Mouse (Mus musculus): ENCODE measurements around the gene Atp13a4. TPM values are rescaled to one million over a fixed set of nuclear protein-coding genes. Genes with fewer than 3 reads are reported as not detected.

The Atp13a4 gene
- polyA plus RNA-seq (2012; fragmentation: generic; extraction: Trizol), result 0.01 TPM

GRCm38 (mm10) chr16:29544829-29545228 lies at the start of gene Atp13a4:
Gene Atp13a4 (minus strand): TSS chr16:29544864.
- TF ChIP-seq TCF12 (IDR thresholded peaks at IDR 0.05; ENCODE audit: insufficient read depth, poor library complexity, severe bottlenecking), result no peak
- no peak for TF ChIP-seq CEBPB (IDR thresholded peaks at IDR 0.05; ENCODE audit: insufficient read depth, poor library complexity, severe bottlenecking)
- TF ChIP-seq POLR2A (IDR thresholded peaks at IDR 0.05; ENCODE audit: insufficient read length, low read depth), result no peak
- no peak for TF ChIP-seq USF1 (IDR thresholded peaks at IDR 0.05; ENCODE audit: low read depth)
- no peak for TF ChIP-seq TCF3 (IDR thresholded peaks at IDR 0.05; ENCODE audit: insufficient read length, low read depth)
- TF ChIP-seq SRF (IDR thresholded peaks at IDR 0.05; ENCODE audit: control insufficient read depth, insufficient read length, low read depth), result no peak
- TF ChIP-seq POLR2AphosphoS2 (IDR thresholded peaks at IDR 0.05; ENCODE audit: insufficient read length, low read depth), result no peak
- no peak for TF ChIP-seq MAX (IDR thresholded peaks at IDR 0.05; ENCODE audit: low read depth)
- TF ChIP-seq REST (IDR thresholded peaks at IDR 0.05; ENCODE audit: insufficient read depth, insufficient read length), result no peak
- TF ChIP-seq E2F4 (IDR thresholded peaks at IDR 0.05; ENCODE audit: insufficient read depth), result no peak
- TF ChIP-seq MYOG (IDR thresholded peaks at IDR 0.05; ENCODE audit: control insufficient read depth in 1 of 3, insufficient read depth in 1 of 3, insufficient read length in 2 of 3, low read depth in 2 of 3), result no peak
- no peak for TF ChIP-seq MYOD1 (IDR thresholded peaks at IDR 0.05; ENCODE audit: control insufficient read depth in 1 of 3, insufficient read length in 2 of 3, low read depth in 2 of 3)
- H3K79me2 ChIP-seq (ENCODE audit: control insufficient read depth, insufficient read depth), result no peaks in the 10 kb centered on the region
- H3K36me3 ChIP-seq (ENCODE audit: control insufficient read depth, insufficient read depth), result no peaks in the 10 kb centered on the region
- H3K4me2 ChIP-seq (ENCODE audit: low read depth), result no peak within 1 kb of the TSS
- no peak within 1 kb of the TSS for H3ac ChIP-seq (ENCODE audit: control insufficient read depth, insufficient read length)
- H3K4me3 ChIP-seq, result no peak within 1 kb of the TSS
- H3K27me3 ChIP-seq (ENCODE audit: control insufficient read depth, insufficient read depth, insufficient read length), result peaks cover 13% of the 10 kb centered on the region

GRCm38 (mm10) chr16:29592171-29592570 lies 47.5 kb upstream of the Atp13a4 start:
- TF ChIP-seq POLR2A (IDR thresholded peaks at IDR 0.05; ENCODE audit: insufficient read length, low read depth), result no peak
- TF ChIP-seq MYOG (IDR thresholded peaks at IDR 0.05; ENCODE audit: control insufficient read depth in 1 of 3, insufficient read depth in 1 of 3, insufficient read length in 2 of 3, low read depth in 2 of 3), result no peak
- no peak for TF ChIP-seq TCF12 (IDR thresholded peaks at IDR 0.05; ENCODE audit: insufficient read depth, poor library complexity, severe bottlenecking)
- TF ChIP-seq CEBPB (IDR thresholded peaks at IDR 0.05; ENCODE audit: insufficient read depth, poor library complexity, severe bottlenecking), result no peak
- no peak for TF ChIP-seq POLR2AphosphoS2 (IDR thresholded peaks at IDR 0.05; ENCODE audit: insufficient read length, low read depth)
- TF ChIP-seq TCF3 (IDR thresholded peaks at IDR 0.05; ENCODE audit: insufficient read length, low read depth), result no peak
- no peak for TF ChIP-seq MYOD1 (IDR thresholded peaks at IDR 0.05; ENCODE audit: control insufficient read depth in 1 of 3, insufficient read length in 2 of 3, low read depth in 2 of 3)
- TF ChIP-seq E2F4 (IDR thresholded peaks at IDR 0.05; ENCODE audit: insufficient read depth), result no peak
- TF ChIP-seq USF1 (IDR thresholded peaks at IDR 0.05; ENCODE audit: low read depth), result no peak
- Histone ChIP-seq H3K4me3 (no peak overlapping the region), H3ac (ENCODE audit: control insufficient read depth, insufficient read length) (no peak overlapping the region), H3K4me2 (ENCODE audit: low read depth) (no peak overlapping the region), H3K27me3 (ENCODE audit: control insufficient read depth, insufficient read depth, insufficient read length) (no peaks in the 10 kb centered on the region), H3K36me3 (ENCODE audit: control insufficient read depth, insufficient read depth) (peaks cover 71% of the 10 kb centered on the region), H3K79me2 (ENCODE audit: control insufficient read depth, insufficient read depth) (no peaks in the 10 kb centered on the region)

GRCm38 (mm10) chr16:29579787-29580176 lies 35.1 kb upstream of the Atp13a4 start:
- H3K4me2 ChIP-seq (ENCODE audit: low read depth), result peak overlapping the region; percentile 79
- TF ChIP-seq SRF (IDR thresholded peaks at IDR 0.05; ENCODE audit: control insufficient read depth, insufficient read length, low read depth) (no peak), REST (IDR thresholded peaks at IDR 0.05; ENCODE audit: insufficient read depth, insufficient read length) (no peak), MYOD1 (IDR thresholded peaks at IDR 0.05; ENCODE audit: control insufficient read depth in 1 of 3, insufficient read length in 2 of 3, low read depth in 2 of 3) (no peak), MYOG (IDR thresholded peaks at IDR 0.05; ENCODE audit: control insufficient read depth in 1 of 3, insufficient read depth in 1 of 3, insufficient read length in 2 of 3, low read depth in 2 of 3) (no peak), MAX (IDR thresholded peaks at IDR 0.05; ENCODE audit: low read depth) (no peak), POLR2A (IDR thresholded peaks at IDR 0.05; ENCODE audit: insufficient read length, low read depth) (no peak), POLR2AphosphoS2 (IDR thresholded peaks at IDR 0.05; ENCODE audit: insufficient read length, low read depth) (no peak), TCF3 (IDR thresholded peaks at IDR 0.05; ENCODE audit: insufficient read length, low read depth) (no peak), E2F4 (IDR thresholded peaks at IDR 0.05; ENCODE audit: insufficient read depth) (no peak), USF1 (IDR thresholded peaks at IDR 0.05; ENCODE audit: low read depth) (no peak), TCF12 (IDR thresholded peaks at IDR 0.05; ENCODE audit: insufficient read depth, poor library complexity, severe bottlenecking) (no peak), CEBPB (IDR thresholded peaks at IDR 0.05; ENCODE audit: insufficient read depth, poor library complexity, severe bottlenecking) (no peak)
- no peaks in the 10 kb centered on the region for H3K27me3 ChIP-seq (ENCODE audit: control insufficient read depth, insufficient read depth, insufficient read length)
- H3ac ChIP-seq (ENCODE audit: control insufficient read depth, insufficient read length), result peak overlapping the region; percentile 35
- H3K79me2 ChIP-seq (ENCODE audit: control insufficient read depth, insufficient read depth), result peaks cover 31% of the 10 kb centered on the region
- H3K36me3 ChIP-seq (ENCODE audit: control insufficient read depth, insufficient read depth), result no peaks in the 10 kb centered on the region
- H3K4me3 ChIP-seq, result peak overlapping the region; percentile 65

- H3K36me3 ChIP-seq (ENCODE audit: control insufficient read depth, insufficient read depth), result no peaks in the 10 kb centered on the region
- no peak for TF ChIP-seq TCF3 (IDR thresholded peaks at IDR 0.05; ENCODE audit: insufficient read length, low read depth)
- TF ChIP-seq E2F4 (IDR thresholded peaks at IDR 0.05; ENCODE audit: insufficient read depth), result peak; percentile 43
- no peak for TF ChIP-seq CEBPB (IDR thresholded peaks at IDR 0.05; ENCODE audit: insufficient read depth, poor library complexity, severe bottlenecking)
- TF ChIP-seq TCF12 (IDR thresholded peaks at IDR 0.05; ENCODE audit: insufficient read depth, poor library complexity, severe bottlenecking), result no peak
- TF ChIP-seq MYOD1 (IDR thresholded peaks at IDR 0.05; ENCODE audit: control insufficient read depth in 1 of 3, insufficient read length in 2 of 3, low read depth in 2 of 3), result no peak
- TF ChIP-seq SRF (IDR thresholded peaks at IDR 0.05; ENCODE audit: control insufficient read depth, insufficient read length, low read depth), result peak; percentile 66
- peak; percentile 61 for TF ChIP-seq POLR2A (IDR thresholded peaks at IDR 0.05; ENCODE audit: insufficient read length, low read depth)
- no peak for TF ChIP-seq MAX (IDR thresholded peaks at IDR 0.05; ENCODE audit: low read depth)
- TF ChIP-seq POLR2AphosphoS2 (IDR thresholded peaks at IDR 0.05; ENCODE audit: insufficient read length, low read depth), result peak; percentile 50
- TF ChIP-seq MYOG (IDR thresholded peaks at IDR 0.05; ENCODE audit: control insufficient read depth in 1 of 3, insufficient read depth in 1 of 3, insufficient read length in 2 of 3, low read depth in 2 of 3), result peak in 1 of 3 experiments; percentile 55
- TF ChIP-seq REST (IDR thresholded peaks at IDR 0.05; ENCODE audit: insufficient read depth, insufficient read length), result no peak
- TF ChIP-seq USF1 (IDR thresholded peaks at IDR 0.05; ENCODE audit: low read depth), result no peak
- peaks cover 31% of the 10 kb centered on the region for H3K79me2 ChIP-seq (ENCODE audit: control insufficient read depth, insufficient read depth)
- H3K4me3 ChIP-seq, result peak within 1 kb of the TSS; percentile 65
- H3ac ChIP-seq (ENCODE audit: control insufficient read depth, insufficient read length), result peak within 1 kb of the TSS; percentile 35
- H3K4me2 ChIP-seq (ENCODE audit: low read depth), result peak within 1 kb of the TSS; percentile 82
- no peaks in the 10 kb centered on the region for H3K27me3 ChIP-seq (ENCODE audit: control insufficient read depth, insufficient read depth, insufficient read length)
Observed at GRCm38 (mm10) chr16:29579167-29579786, 34.6 kb upstream of the Atp13a4 start, which contains the start of gene Opa1. Gene Opa1 (plus strand): TSS chr16:29579334.
